Mouse (Mus musculus) megakaryocyte-erythroid progenitor cell, adult 5-6 weeks (primary cell): ENCODE results near the gene Srsf3. TPM values are rescaled to one million over a fixed set of nuclear protein-coding genes. Genes with fewer than 3 reads are reported as not detected.
"Not testable (repeated sequence)": the region's sequence is repeated elsewhere in the genome, so short reads cannot be mapped to it uniquely, and the experiment has no call there.

Experiments
- ATAC-seq: replicated peaks from 2 replicates; pipeline ENCODE4 v1.8.0; 2016; ENCODE audit warnings: mild to moderate bottlenecking, inconsistent platforms; ENCODE audit not compliant: severe bottlenecking, poor library complexity, low FRiP score, low TSS enrichment
- total RNA-seq, 2 experiments: library from RNA; stranded (forward) in 1 of 2; stranded (reverse) in 1 of 2; fragments of 200-1000, 215-1000 nt in 1 of 2; fragments of >200 nt in 1 of 2; fragmentation: Nextera tagmentation in 1 of 2; gene quantifications; 2 replicates each; pipeline ENCODE4 v1.2.3; 2014 to 2017

The Srsf3 gene
- total RNA-seq (2014; fragmentation: Nextera tagmentation) (501 and 513 TPM in 2 replicates), total RNA-seq (2017) (747 and 1,154 TPM in 2 replicates)

DNA sequence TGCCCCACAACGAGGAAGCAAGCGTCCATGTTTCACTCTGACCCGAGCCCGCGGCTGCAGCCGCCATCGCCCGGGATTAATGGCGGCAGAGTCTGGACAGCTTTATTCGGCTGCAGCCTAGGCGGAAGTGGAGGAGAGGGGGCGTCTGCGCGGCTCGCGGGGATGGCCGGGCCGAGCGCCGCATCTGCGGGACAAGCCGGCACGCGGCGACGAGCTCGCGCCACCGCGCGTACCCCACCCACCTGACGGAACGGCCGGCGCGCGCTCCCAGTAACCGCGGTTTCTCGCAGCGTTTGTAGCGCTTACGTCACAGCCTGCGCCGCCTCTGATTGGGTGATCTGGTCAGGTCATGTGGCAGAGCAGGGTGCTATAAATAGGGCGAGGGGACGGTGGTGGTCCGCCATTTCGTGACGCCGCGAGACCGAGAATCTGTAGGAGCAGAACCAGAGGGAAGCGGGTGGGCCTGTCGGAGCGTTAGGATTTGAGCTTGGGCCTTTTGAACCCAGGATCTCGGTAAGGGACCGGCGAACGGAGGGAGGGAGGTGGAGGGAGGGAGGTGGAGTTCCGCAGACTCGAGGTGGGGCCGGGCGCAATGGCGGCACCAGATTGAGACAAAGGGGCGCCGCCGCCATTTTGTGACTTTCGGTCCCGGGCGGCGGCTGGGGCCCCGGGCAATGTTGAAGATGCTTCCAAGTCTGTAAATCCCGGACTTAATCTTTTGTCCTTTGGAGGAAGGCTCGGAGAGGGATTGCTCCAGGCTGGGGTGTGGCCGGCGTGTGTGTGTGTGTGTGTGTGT is at the start of gene Srsf3:
Srsf3 (plus strand) TSS at position 355 of the 796 bp plus-strand sequence.
- ATAC-seq: peak; percentile 93

- ATAC-seq: no peak
Measured at GRCm38 (mm10) chr17:28984724-28985420, 47.6 kb upstream of the Srsf3 start.

DNA sequence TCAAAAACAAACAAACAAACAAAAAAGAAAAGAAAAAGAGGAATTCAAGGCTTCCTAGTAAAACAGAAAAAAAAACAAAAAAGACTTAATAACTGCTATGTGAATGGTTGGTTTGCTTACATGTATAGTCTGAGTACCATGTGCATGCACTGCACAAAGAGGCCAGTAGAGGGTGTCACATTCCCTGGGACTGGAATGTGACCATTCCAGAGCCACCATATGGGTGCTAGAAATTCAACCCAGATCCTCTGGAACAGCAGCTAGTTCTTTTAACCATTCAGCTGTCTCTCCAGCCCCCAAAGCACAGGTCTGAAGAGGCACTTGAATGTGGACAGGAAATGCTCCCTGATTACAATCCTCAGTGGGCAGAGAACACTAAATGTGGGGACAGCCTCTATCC is 45.6 kb upstream of the Srsf3 start:
- peak; percentile 49; the same call in 1 of the 2 replicates for ATAC-seq

DNA sequence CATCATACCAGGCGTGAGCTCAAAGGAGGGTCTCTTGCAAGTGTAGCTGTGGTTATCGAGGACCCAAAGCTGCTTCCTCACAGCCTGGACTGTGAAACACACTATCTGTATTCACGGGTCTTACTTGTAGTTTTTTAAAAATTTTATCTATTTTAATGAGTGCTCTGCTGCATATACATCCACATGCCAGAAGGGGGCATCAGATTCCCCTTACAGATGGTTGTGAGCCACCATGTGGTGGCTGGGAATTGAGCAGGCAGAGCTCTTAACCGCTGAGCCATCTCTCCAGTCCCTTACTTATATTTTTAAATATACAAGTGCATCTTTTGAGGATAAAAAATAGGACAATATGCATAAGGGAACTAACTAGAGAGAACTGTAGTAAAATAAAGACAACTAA is 44.7 kb upstream of the Srsf3 start:
- peak; percentile 61; the same call in 1 of the 2 replicates for ATAC-seq

GRCm38 (mm10) chr17:28988291-28988690 is 44.1 kb upstream of the Srsf3 start:
- no peak for ATAC-seq

GRCm38 (mm10) chr17:28988996-28989395 is 43.4 kb upstream of the Srsf3 start:
- no peak for ATAC-seq

- no peak for ATAC-seq
Measured at GRCm38 (mm10) chr17:28990060-28990459, 42.4 kb upstream of the Srsf3 start.

- no peak for ATAC-seq
Measured at GRCm38 (mm10) chr17:28991286-28991685, 41.1 kb upstream of the Srsf3 start.

DNA sequence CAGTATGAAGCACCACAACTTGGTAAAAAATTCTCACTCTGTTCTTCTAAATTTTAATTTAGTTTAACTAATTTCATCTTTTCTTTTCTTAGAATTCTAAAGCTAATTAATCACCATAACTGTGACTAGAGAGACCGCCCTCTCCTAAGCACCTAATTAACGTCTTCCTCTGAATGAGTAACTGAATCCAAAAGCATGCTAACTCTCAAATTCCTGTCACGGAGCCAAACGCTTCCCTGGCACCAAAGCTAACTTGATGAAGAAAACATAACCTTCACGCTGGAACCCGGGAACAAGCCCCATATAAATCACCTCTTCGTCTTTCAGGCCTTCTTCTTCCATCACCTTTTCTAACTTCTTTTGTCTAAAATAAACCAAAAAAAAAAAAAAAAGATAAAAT is 40.3 kb upstream of the Srsf3 start:
- ATAC-seq: no peak

DNA sequence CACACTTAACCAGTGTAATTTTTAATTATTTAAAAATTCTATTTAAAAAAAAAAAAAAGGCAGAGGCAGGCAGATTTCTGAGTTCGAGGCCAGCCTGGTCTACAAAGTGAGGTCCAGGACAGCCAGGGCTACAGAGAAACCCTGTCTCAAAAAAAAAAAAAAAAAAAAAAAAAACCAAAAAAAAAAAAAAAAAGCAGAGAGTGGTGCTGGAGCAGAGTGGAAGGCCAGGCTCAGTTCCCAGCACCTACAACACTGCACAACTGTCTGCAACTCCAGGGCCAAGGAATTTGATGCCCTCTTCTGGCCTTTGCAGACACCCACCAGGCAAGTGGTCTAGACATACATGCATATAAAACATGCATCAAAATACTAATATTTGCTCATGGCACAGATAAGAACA is 39.4 kb upstream of the Srsf3 start:
- ATAC-seq: not testable (repeated sequence)

GRCm38 (mm10) chr17:28994615-28995014 is 37.8 kb upstream of the Srsf3 start:
- no peak for ATAC-seq

- ATAC-seq: no peak
Measured at GRCm38 (mm10) chr17:29000465-29000864, 32.0 kb upstream of the Srsf3 start.

- no peak for ATAC-seq
Measured at GRCm38 (mm10) chr17:29003740-29004139, 28.7 kb upstream of the Srsf3 start.

DNA sequence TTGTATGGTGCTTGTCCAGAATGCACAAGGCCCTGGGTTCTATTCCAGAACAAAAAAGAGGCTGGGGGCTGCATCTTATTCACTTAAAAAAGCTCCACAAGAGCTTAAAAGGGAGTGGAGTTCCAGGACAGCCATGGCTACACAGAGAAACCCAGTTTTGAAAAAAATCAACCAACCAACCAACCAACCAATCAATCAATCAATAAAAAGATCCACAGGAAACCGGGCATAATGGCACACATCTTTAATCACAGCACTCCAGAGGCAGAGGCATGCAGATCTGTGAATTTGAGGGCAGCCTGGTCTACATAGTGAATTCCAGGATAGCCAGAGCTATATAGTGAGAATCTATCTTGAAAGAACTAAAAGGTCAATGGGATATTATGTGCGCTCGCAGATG is 27.4 kb upstream of the Srsf3 start:
- ATAC-seq: no peak

DNA sequence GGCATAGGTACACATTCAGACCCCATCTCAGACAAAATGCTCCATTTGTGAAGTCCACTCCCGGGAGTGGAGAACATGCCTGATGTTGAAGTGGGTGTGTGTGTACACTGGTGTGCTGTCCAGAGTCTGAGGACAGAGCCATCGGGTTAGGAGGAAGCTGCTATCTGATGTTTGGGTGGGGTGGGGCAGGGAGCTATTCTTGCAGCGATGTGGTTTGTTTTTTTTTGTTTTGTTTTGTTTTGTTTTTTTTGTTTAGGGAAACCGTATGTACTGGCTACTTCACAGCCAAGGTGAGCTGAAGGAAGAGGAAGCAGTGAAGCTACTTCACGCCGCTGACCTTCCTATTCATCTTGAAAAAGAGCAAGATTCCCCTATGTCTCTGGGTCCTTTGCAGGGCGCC is 25.6 kb upstream of the Srsf3 start:
- ATAC-seq: no peak

- ATAC-seq: peak; percentile 30
Measured at GRCm38 (mm10) chr17:29007243-29007640, 25.2 kb upstream of the Srsf3 start.

DNA sequence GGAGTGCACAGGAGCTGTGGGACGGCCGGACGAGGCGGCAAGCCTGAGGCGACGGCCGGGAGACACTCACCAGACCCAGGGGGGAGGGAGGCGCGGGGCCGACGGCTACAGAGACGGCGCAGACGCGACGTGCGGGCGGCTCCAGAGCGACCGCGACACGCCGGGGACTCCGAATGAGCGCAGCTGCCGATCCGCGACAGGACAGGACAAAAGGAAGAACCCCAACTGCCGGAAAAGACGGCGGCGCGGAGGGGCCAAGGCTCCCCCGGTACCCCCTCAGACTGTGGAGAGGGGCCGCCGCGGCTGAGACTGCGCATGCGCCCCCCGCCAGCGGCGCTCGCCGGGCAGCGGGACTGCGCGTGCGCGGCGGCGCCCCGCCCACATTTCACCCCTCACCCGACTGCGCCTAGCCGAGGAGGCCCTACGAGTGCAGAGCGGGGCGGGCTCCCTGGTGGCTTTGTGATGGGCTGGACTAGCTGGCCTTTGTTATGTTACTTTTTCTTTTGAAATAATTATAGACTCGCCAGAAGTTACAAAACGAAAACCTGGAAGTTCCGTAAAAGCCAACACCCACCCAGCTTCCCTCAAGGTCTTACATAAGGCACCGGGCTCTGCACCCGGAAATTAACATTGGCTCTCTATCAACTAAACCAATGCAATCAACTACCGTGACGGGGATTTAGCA is 24.6 kb upstream of the Srsf3 start, which contains the start of gene Stk38:
Stk38 (minus strand) TSS at position 355 of the 685 bp plus-strand sequence.
- ATAC-seq: peak; percentile 76

DNA sequence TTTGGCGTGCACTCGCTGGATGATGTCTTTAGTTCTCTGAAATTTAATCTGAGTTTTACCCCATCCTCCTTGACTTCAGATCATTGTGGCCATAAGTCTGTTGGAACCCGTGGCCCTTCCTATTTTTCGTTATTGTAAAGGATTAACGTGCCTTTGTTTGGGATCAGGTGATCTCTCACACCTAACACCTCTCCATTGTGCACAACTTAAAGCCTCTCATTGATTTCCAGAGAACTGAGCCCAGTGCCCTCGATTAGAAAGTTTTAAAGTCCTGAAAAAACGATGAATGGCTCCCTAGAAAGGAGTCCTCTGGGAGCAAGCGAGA is 24.1 kb upstream of the Srsf3 start:
- no peak for ATAC-seq

DNA sequence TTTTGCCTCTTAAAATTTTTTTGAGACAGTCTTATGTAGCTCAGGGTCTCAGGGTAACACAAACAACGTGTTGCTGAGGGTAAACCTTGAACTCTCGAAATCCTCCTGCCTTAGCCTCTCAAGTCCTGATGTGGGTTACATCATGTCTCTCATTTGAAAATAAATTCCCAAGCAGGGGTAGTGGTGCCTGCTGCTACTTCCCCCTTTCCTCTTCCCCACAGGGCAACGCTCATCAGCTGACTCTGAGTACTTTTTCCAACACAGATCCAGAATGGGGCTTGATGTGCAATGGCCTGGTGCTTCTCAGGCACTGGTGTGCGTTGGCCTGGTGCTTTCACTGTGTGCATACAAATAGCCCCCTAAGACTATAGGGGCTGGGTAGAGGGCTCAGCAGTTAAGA is 23.2 kb upstream of the Srsf3 start:
- no peak for ATAC-seq

DNA sequence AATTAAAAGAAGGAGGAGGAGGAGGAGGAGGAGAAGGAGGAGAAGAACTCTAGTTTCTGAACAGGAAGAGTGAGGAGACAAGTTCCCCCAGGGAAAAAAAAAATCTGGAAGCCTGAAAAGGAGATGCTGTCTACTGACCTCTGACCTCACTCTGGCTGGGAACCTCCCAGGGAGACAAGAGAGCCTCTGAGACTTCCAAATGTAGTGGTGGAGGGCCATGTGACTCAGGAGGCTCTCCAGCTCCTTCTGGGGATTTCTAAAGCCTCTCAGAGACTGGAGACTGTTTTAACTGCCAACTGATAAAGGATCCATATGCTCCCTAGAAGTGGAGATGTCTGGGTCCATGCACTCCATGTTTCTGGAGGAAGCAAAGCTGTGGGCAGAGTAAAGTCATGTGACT is 18.2 kb upstream of the Srsf3 start:
- no peak for ATAC-seq
